Mouse (Mus musculus) right cerebral cortex, adult 2 months (tissue): ENCODE data around the gene Safb.

Experiments
- DNase-seq, 2 experiments: peaks; one replicate each; pipeline ENCODE4 v3.0.0; 2021 to 2022; ENCODE audit warnings: low spot score in 2 of 2

The Safb gene

DNA sequence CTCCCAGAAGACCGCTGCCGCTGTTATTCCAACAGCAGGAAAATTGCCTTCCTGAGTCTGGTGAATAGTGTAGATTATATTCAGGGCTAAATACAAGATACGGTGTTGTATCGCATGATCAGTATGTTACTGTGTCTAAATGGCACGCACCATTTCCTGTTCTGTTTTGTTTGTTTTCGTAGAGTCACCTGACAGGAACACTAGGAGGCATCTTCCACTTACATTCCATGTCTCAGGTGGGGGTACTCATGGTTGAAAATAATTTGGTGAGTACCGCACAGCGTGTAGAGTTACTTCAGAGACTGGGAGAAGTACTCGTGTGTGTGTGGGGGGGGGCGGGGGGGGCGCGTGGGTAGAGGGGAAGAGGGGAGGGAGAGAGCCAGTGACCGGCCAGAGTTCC, 62.9 kb downstream of the Safb start:
- no peak for DNase-seq

DNA sequence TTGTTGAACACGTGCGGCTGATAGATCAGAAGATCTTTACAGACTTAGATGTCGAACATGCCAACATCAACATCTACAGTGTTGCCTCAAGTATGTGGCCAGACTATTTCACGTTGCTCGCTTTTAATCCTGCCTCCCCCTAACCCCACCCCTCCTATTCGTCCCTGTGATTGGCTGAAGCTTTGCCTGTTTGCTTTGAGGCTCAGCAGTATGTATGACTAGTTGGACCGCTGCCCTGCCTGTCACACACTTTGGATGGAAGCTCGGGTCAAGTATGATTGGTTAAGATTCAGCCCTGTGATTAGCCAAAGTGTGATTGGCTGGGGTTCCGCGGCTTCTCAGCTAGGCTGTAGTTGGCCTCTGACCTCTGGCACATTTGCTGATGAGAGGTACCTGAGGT, 67.2 kb downstream of the Safb start:
- DNase-seq, result no peak

DNA sequence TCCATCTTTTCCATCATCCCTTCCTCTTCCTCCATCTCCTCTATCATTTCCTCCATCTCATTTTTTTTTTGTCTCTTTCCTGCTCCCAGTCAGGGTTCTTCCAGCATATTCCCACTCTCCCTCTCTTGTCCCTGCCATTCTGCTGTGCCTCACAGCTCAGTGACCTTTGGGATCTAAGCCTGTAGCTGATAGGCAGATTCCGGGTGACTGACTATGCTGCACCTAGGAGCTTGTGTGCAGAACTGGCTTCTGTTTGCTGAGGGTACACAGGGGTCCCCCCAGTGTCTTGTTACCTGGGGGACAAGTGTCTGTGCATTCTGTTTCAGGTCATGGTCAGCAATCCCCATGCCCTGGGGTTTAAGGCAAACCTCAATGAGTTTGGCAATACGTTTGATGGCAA, 70.1 kb downstream of the Safb start:
- DNase-seq, result no peak

DNA sequence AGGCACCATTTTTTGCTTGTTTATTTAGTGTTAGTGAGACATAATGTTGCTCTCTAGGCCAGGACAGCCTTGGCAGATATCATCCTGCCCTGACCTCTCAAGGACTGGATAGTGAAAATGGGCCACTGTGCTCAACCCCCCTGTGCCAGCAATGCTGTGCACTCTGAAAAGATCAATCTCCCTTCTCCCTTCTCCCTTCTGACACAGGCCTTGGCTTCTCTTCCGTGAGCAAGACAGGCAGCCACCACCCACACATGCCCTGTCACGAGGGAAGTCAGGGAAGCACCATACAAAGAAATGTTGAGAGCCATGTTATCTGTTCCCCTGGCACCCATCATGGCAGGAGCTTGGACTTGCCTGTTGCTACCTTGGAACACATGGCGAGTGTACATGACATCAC, 70.7 kb downstream of the Safb start:
- DNase-seq, result no peak
